Mouse (Mus musculus) heart, postnatal 0 days (tissue): ENCODE data around the gene Ppp1r15a. TPM values are rescaled to one million over a fixed set of nuclear protein-coding genes. Genes with fewer than 3 reads are reported as not detected.

Source experiments
- ATAC-seq: fragments of 200-750 bp; cut with Nextera tagmentation; 2 replicates; pipeline ENCODE4 v1.8.0; 2017; ENCODE audit warnings: low read depth, moderate number of reproducible peaks, moderate library complexity; ENCODE audit not compliant: insufficient read depth
- DNase-seq: peaks from one replicate; pipeline ENCODE4 v3.0.0-alpha.2; 2016; ENCODE audit warnings: low spot score
- H3K27ac ChIP-seq: fragments of 300-500 bp; sonication (generic); 2 replicates; pipeline ENCODE4 v1.5.1; 2014; ENCODE audit warnings: low read depth, mild to moderate bottlenecking
- H3K27me3 ChIP-seq: fragments of 300-500 bp; sonication (generic); 2 replicates; pipeline ENCODE4 v1.6.1; 2014; ENCODE audit warnings: low read length, mixed read lengths; ENCODE audit not compliant: control insufficient read depth, insufficient read depth
- H3K36me3 ChIP-seq: fragments of 300-500 bp; sonication (generic); replicated peaks from 2 replicates; pipeline ENCODE4 v1.6.1; 2014; ENCODE audit warnings: low read length, mixed read lengths; ENCODE audit not compliant: control insufficient read depth, insufficient read depth
- H3K4me1 ChIP-seq: fragments of 300-500 bp; sonication (generic); 2 replicates; pipeline ENCODE4 v1.6.1; 2014; ENCODE audit warnings: antibody characterized with exemption; ENCODE audit not compliant: control insufficient read depth, insufficient read depth
- H3K4me2 ChIP-seq: fragments of 300-500 bp; sonication (generic); 2 replicates; pipeline ENCODE4 v1.6.1; 2014; ENCODE audit warnings: low read depth, mild to moderate bottlenecking, low read length, moderate library complexity
- H3K4me3 ChIP-seq: fragments of 300-500 bp; sonication (generic); 2 replicates; pipeline ENCODE4 v1.5.1; 2014; ENCODE audit warnings: low read depth, low read length
- H3K9ac ChIP-seq: fragments of 300-500 bp; sonication (generic); replicated peaks from 2 replicates; pipeline ENCODE4 v1.6.1; 2014; ENCODE audit warnings: low read depth, low read length, mixed read lengths
- H3K9me3 ChIP-seq: fragments of 300-500 bp; sonication (generic); replicated peaks from 2 replicates; pipeline ENCODE4 v1.6.1; 2016; ENCODE audit warnings: low read length; ENCODE audit not compliant: control insufficient read depth
- CTCF ChIP-seq: IDR thresholded peaks from 2 replicates; pipeline ENCODE4 v1.5.1; 2016; ENCODE audit warnings: antibody characterized with exemption, control low read depth, low read depth
- EP300 ChIP-seq: IDR thresholded peaks from 2 replicates; pipeline ENCODE4 v1.6.1; 2016; ENCODE audit warnings: antibody characterized with exemption, low read depth
- WGBS: fragments of 180-500 bp; shearing (Covaris S2); extraction: QIAGEN DNeasy Blood & Tissue Kit; methylation state at CpG from one replicate; pipeline ENCODE4 v1.1.7; 2014; 5-methylcytosine and 5-hydroxymethylcytosine counted together
- polyA plus RNA-seq: library from polyadenylated mRNA; unstranded; fragments of >200 nt; fragmentation: Nextera tagmentation; extraction: Ambion mirVana; gene quantifications from 2 replicates; pipeline ENCODE4 v1.2.1, GENCODE M21; 2015
- total RNA-seq: library from RNA; depleted of rRNA; stranded (reverse); fragments of >200 nt; gene quantifications from 2 replicates; pipeline ENCODE4 v1.2.3, GENCODE M21; 2014; ENCODE audit warnings: low replicate concordance

Gene Ppp1r15a
- total and polyA plus RNA-seq, 2 experiments from 2014 or later, result 10.6 to 22.8 TPM

GRCm38 (mm10) chr7:45568601-45569473, 42.8 kb upstream of the Ppp1r15a start:
- H3K27ac ChIP-seq, result peak overlapping the region; percentile 97
- no peak for TF ChIP-seq CTCF
- no peak for TF ChIP-seq EP300
- H3K4me2 ChIP-seq, result peak overlapping the region; percentile 65
- DNase-seq (no peak), ATAC-seq (peak; percentile 1; the same call in 1 of the 2 replicates)
- H3K9ac ChIP-seq, result peak overlapping the region; percentile 28; the same call in 1 of the 2 replicates
- H3K9me3 ChIP-seq, result no peaks in the 10 kb centered on the region
- 67% methylated on average over 10 of the region's 10 CpGs for WGBS
- peaks cover 27% of the 10 kb centered on the region for H3K4me1 ChIP-seq
- peak overlapping the region; percentile 41 for H3K4me3 ChIP-seq
- no peaks in the 10 kb centered on the region for H3K36me3 ChIP-seq
- H3K27me3 ChIP-seq, result no peaks in the 10 kb centered on the region

GRCm38 (mm10) chr7:45567780-45568516, 41.9 kb upstream of the Ppp1r15a start:
- TF ChIP-seq CTCF (no peak), EP300 (peak; percentile 93)
- Histone ChIP-seq H3K27me3 (no peaks in the 10 kb centered on the region), H3K9me3 (no peaks in the 10 kb centered on the region), H3K9ac (peak overlapping the region; percentile 38), H3K4me2 (peak overlapping the region; percentile 65), H3K4me1 (peaks cover 26% of the 10 kb centered on the region), H3K27ac (peak overlapping the region; percentile 97), H3K4me3 (peak overlapping the region; percentile 41), H3K36me3 (no peaks in the 10 kb centered on the region)
- ATAC-seq, result peak; percentile 97
- peak; percentile 96 for DNase-seq
- under 1% methylated on average over 24 of the region's 24 CpGs for WGBS

- no peak for ATAC-seq
- Histone ChIP-seq H3K27me3 (no peaks in the 10 kb centered on the region), H3K9ac (peak overlapping the region; percentile 38; the same call in 1 of the 2 replicates), H3K4me3 (no peak overlapping the region), H3K9me3 (no peaks in the 10 kb centered on the region), H3K4me2 (no peak overlapping the region; the same call in 1 of the 2 replicates), H3K27ac (peak overlapping the region; percentile 97), H3K36me3 (no peaks in the 10 kb centered on the region), H3K4me1 (peaks cover 26% of the 10 kb centered on the region)
- no peak for TF ChIP-seq EP300
- TF ChIP-seq CTCF, result no peak
- 69% methylated on average over 8 of the region's 8 CpGs for WGBS
- DNase-seq, result no peak
These were observed 41.2 kb upstream of the Ppp1r15a start for GRCm38 (mm10) chr7:45567112-45567779.

- H3K27ac ChIP-seq, result no peak overlapping the region
- no peak for DNase-seq
- no peak for ATAC-seq
- no peaks in the 10 kb centered on the region for H3K36me3 ChIP-seq
- no peak overlapping the region for H3K9ac ChIP-seq
- H3K4me2 ChIP-seq, result no peak overlapping the region
- TF ChIP-seq CTCF (no peak), EP300 (no peak)
- H3K27me3 ChIP-seq, result no peaks in the 10 kb centered on the region
- H3K9me3 ChIP-seq, result no peaks in the 10 kb centered on the region
- H3K4me1 ChIP-seq, result peaks cover 14% of the 10 kb centered on the region
- H3K4me3 ChIP-seq, result no peak overlapping the region
- WGBS, result 85% methylated on average over 9 of the region's 9 CpGs
These were observed 39.4 kb upstream of the Ppp1r15a start for GRCm38 (mm10) chr7:45565446-45565845.

GRCm38 (mm10) chr7:45564811-45565210, 38.7 kb upstream of the Ppp1r15a start:
- no peak overlapping the region for H3K27ac ChIP-seq
- no peaks in the 10 kb centered on the region for H3K36me3 ChIP-seq
- no peak overlapping the region for H3K9ac ChIP-seq
- no peak for DNase-seq
- H3K4me1 ChIP-seq, result peaks cover 14% of the 10 kb centered on the region
- WGBS, result 68% methylated on average over 2 of the region's 2 CpGs
- H3K9me3 ChIP-seq, result no peaks in the 10 kb centered on the region
- no peak for ATAC-seq
- no peaks in the 10 kb centered on the region for H3K27me3 ChIP-seq
- H3K4me3 ChIP-seq, result no peak overlapping the region
- TF ChIP-seq CTCF (no peak), EP300 (no peak)
- no peak overlapping the region for H3K4me2 ChIP-seq
